Comparison of ENCODE assay signal across 9 mouse cellular contexts in the genomic region with DNA sequence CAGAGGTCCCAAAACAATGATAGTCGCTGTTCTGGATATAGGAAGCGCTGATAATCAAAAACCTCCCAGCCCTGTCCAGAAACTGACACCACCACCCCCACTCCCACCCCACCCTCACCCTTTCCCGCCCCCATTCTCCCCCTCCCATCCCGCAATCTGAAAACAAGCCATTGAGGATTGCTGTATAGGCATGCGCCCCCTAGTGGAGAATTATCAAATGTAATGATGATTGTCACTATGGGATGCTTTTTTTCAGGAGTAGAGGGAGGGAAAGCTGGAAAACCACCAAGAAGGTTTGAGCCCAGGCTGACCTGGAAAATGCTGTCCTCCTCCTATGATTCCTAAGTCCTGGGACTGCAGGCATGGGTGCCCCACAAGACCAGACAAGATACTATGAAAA.
DNase-seq lines count a peak whose midpoint lies in the region; ATAC-seq and TF ChIP-seq lines count a peak whose summit lies in the region.
"Had no signal": no experiment of that assay in that cellular context is flagged by ENCODE, and none has a peak within 500 bp of the region (broad histone marks: within the 10 kb centered on the region; RNA-seq: fewer than 3 reads in every experiment).

No protein-coding gene starts in this region.

- no peaks in the 10 kb centered on the region for H3K9me3 ChIP-seq in hindbrain, embryonic 10.5 days
- no peaks in the 10 kb centered on the region for H3K9me3 ChIP-seq in hindbrain, embryonic 13.5 days
- no peaks in the 10 kb centered on the region for H3K9me3 ChIP-seq in liver, embryonic 12.5 days (replicated peaks)
- H3K9me3 ChIP-seq in forebrain, embryonic 16.5 days (ENCODE audit: control insufficient read depth, low read length), result no peaks in the 10 kb centered on the region
- H3K9me3 ChIP-seq: liver, embryonic 13.5 days had no signal

- TF ChIP-seq CTCF in bone marrow macrophage, adult 2 months (IDR thresholded peaks at IDR 0.05; ENCODE audit: low read depth, low read length), result peak; percentile 53

- H3K4me1 ChIP-seq in hindbrain, embryonic 10.5 days (replicated peaks), result peaks cover 11% of the 10 kb centered on the region; the same call in 1 of the 2 replicates
- peaks cover 19% of the 10 kb centered on the region for H3K4me1 ChIP-seq in hindbrain, embryonic 13.5 days (replicated peaks)
- H3K4me1 ChIP-seq in bone marrow macrophage, adult 2 months (ENCODE audit: control insufficient read depth, insufficient read depth, low read length), result no peaks in the 10 kb centered on the region
- no peaks in the 10 kb centered on the region for H3K4me1 ChIP-seq in liver, embryonic 12.5 days
- H3K4me1 ChIP-seq in forebrain, embryonic 16.5 days (replicated peaks; ENCODE audit: control insufficient read depth, insufficient read depth, low read length), result no peaks in the 10 kb centered on the region
- H3K4me1 ChIP-seq: liver, embryonic 13.5 days had no signal

- H3K4me2 ChIP-seq in hindbrain, embryonic 13.5 days, result no peak overlapping the region
- peak overlapping the region; percentile 20 for H3K4me2 ChIP-seq in liver, embryonic 12.5 days
- no peak overlapping the region for H3K4me2 ChIP-seq in forebrain, embryonic 16.5 days (ENCODE audit: low read length)
- H3K4me2 ChIP-seq: liver, embryonic 13.5 days had no signal

- TF ChIP-seq POLR2A in bone marrow macrophage, adult 2 months (IDR thresholded peaks at IDR 0.05; ENCODE audit: borderline replicate concordance, low read depth, low read length), result no peak

- no peak overlapping the region for H3K9ac ChIP-seq in hindbrain, embryonic 13.5 days
- no peak overlapping the region for H3K9ac ChIP-seq in liver, embryonic 12.5 days
- no peak overlapping the region for H3K9ac ChIP-seq in forebrain, embryonic 16.5 days (replicated peaks; ENCODE audit: low read depth, low read length)
- H3K9ac ChIP-seq: liver, embryonic 13.5 days had no signal

- ATAC-seq in hindbrain, embryonic 13.5 days (ENCODE audit: low FRiP score), result no peak
- ATAC-seq in liver, embryonic 12.5 days, result no peak
- ATAC-seq in forebrain, embryonic 16.5 days, result no peak

- H3K27ac ChIP-seq in hindbrain, embryonic 10.5 days, result no peak overlapping the region
- no peak overlapping the region for H3K27ac ChIP-seq in hindbrain, embryonic 13.5 days
- no peak overlapping the region for H3K27ac ChIP-seq in bone marrow macrophage, adult 2 months (ENCODE audit: insufficient read depth, low read depth, low read length)
- no peak overlapping the region for H3K27ac ChIP-seq in liver, embryonic 12.5 days
- no peak overlapping the region for H3K27ac ChIP-seq in forebrain, embryonic 16.5 days (ENCODE audit: low read length)
- H3K27ac ChIP-seq: liver, embryonic 13.5 days had no signal

- 0 out of 2 replicates have a peak overlapping the region, but pooled peaks have one; percentile 9 for H3K4me3 ChIP-seq in hindbrain, embryonic 10.5 days
- no peak overlapping the region for H3K4me3 ChIP-seq in hindbrain, embryonic 13.5 days
- no peak overlapping the region for H3K4me3 ChIP-seq in bone marrow macrophage, adult 2 months (ENCODE audit: insufficient read depth, low read length)
- no peak overlapping the region for H3K4me3 ChIP-seq in liver, embryonic 12.5 days
- no peak overlapping the region for H3K4me3 ChIP-seq in forebrain, embryonic 16.5 days (replicated peaks; ENCODE audit: low read length)
- H3K4me3 ChIP-seq: liver, embryonic 13.5 days had no signal

- 24% methylated on average over 5 of the region's 5 CpGs for WGBS in hindbrain, embryonic 10.5 days
- 16% methylated on average over 5 of the region's 5 CpGs for WGBS in hindbrain, embryonic 13.5 days
- 14% methylated on average over 5 of the region's 5 CpGs for WGBS in liver, embryonic 12.5 days (ENCODE audit: insufficient replicate concordance)
- WGBS in forebrain, embryonic 16.5 days, result 23% methylated on average over 5 of the region's 5 CpGs

- no peaks in the 10 kb centered on the region for H3K36me3 ChIP-seq in hindbrain, embryonic 10.5 days
- no peaks in the 10 kb centered on the region for H3K36me3 ChIP-seq in hindbrain, embryonic 13.5 days
- H3K36me3 ChIP-seq in liver, embryonic 12.5 days, result no peaks in the 10 kb centered on the region
- no peaks in the 10 kb centered on the region for H3K36me3 ChIP-seq in forebrain, embryonic 16.5 days (ENCODE audit: control insufficient read depth, insufficient read depth)
- H3K36me3 ChIP-seq: liver, embryonic 13.5 days had no signal

- peaks cover 12% of the 10 kb centered on the region for H3K27me3 ChIP-seq in hindbrain, embryonic 10.5 days (ENCODE audit: insufficient read depth, poor library complexity, severe bottlenecking)
- no peaks in the 10 kb centered on the region for H3K27me3 ChIP-seq in hindbrain, embryonic 13.5 days
- H3K27me3 ChIP-seq in liver, embryonic 12.5 days (replicated peaks), result no peaks in the 10 kb centered on the region
- no peaks in the 10 kb centered on the region; the same call in 1 of the 2 replicates for H3K27me3 ChIP-seq in forebrain, embryonic 16.5 days (replicated peaks; ENCODE audit: control insufficient read depth, insufficient read depth, low read length)
- H3K27me3 ChIP-seq: liver, embryonic 13.5 days had no signal

- DNase-seq in hindbrain, embryonic 10.5 days (ENCODE audit: low spot score), result no peak
- DNase-seq in B cell, adult 2 months, result peak; percentile 10 to 20
- no peak for DNase-seq in gastrocnemius, postnatal 4 days (ENCODE audit: low spot score in 2 of 2)
- DNase-seq in ovary, postnatal 14 days (ENCODE audit: low spot score), result no peak
- DNase-seq: liver, embryonic 13.5 days had no signal

Comparison
In these comparisons a context has a peak if more than half of its experiments do, and no peak if none do; other contexts are left out.
1. DNase-seq: peak in B cell, adult 2 months (2 of 2); none in hindbrain, embryonic 10.5 days (single experiment), gastrocnemius, postnatal 4 days (0 of 2) and ovary, postnatal 14 days (single experiment).